Mouse (Mus musculus): ENCODE results near the gene Ikbke. TPM values are rescaled to one million over a fixed set of nuclear protein-coding genes. Genes with fewer than 3 reads are reported as not detected.

Gene Ikbke
- polyA plus RNA-seq, 1 experiment from 2014 or later, result 0.67 TPM

- Histone ChIP-seq H3K27me3 (no peaks in the 10 kb centered on the region), H3K27ac (replicated peaks) (no peak overlapping the region), H3K4me3 (no peak overlapping the region), H3K4me2 (replicated peaks) (no peak overlapping the region), H3K36me3 (no peaks in the 10 kb centered on the region), H3K9me3 (no peaks in the 10 kb centered on the region), H3K4me1 (no peaks in the 10 kb centered on the region), H3K9ac (replicated peaks) (no peak overlapping the region)
- 59% methylated on average over 12 of the region's 12 CpGs for WGBS
- no peak for ATAC-seq (replicated peaks)
Measured at GRCm38 (mm10) chr1:131224848-131225471, 54.4 kb downstream of the Ikbke start.

GRCm38 (mm10) chr1:131223345-131223744 is 56.1 kb downstream of the Ikbke start:
- WGBS, result 93% methylated on average over 2 of the region's 2 CpGs
- no peak overlapping the region for H3K9ac ChIP-seq (replicated peaks)
- H3K27ac ChIP-seq (replicated peaks), result no peak overlapping the region
- H3K9me3 ChIP-seq, result no peaks in the 10 kb centered on the region
- no peaks in the 10 kb centered on the region for H3K36me3 ChIP-seq
- no peaks in the 10 kb centered on the region for H3K27me3 ChIP-seq
- H3K4me3 ChIP-seq, result no peak overlapping the region
- H3K4me1 ChIP-seq, result no peaks in the 10 kb centered on the region
- ATAC-seq (replicated peaks), result no peak
- H3K4me2 ChIP-seq (replicated peaks), result no peak overlapping the region

GRCm38 (mm10) chr1:131221822-131222590 is 57.4 kb downstream of the Ikbke start:
- no peak overlapping the region for H3K27ac ChIP-seq (replicated peaks)
- H3K27me3 ChIP-seq, result no peaks in the 10 kb centered on the region
- 88% methylated on average over 13 of the region's 13 CpGs for WGBS
- no peaks in the 10 kb centered on the region for H3K36me3 ChIP-seq
- H3K4me3 ChIP-seq, result no peak overlapping the region
- H3K9ac ChIP-seq (replicated peaks), result no peak overlapping the region
- no peak for ATAC-seq (replicated peaks)
- no peaks in the 10 kb centered on the region for H3K9me3 ChIP-seq
- no peaks in the 10 kb centered on the region for H3K4me1 ChIP-seq
- H3K4me2 ChIP-seq (replicated peaks), result no peak overlapping the region

- no peak overlapping the region for H3K27ac ChIP-seq (replicated peaks)
- no peak overlapping the region for H3K4me2 ChIP-seq (replicated peaks)
- no peak for ATAC-seq (replicated peaks)
Measured at GRCm38 (mm10) chr1:131218933-131219332, 60.5 kb downstream of the Ikbke start.

GRCm38 (mm10) chr1:131213361-131213760 is 66.0 kb downstream of the Ikbke start:
- ATAC-seq (replicated peaks), result no peak
- H3K36me3 ChIP-seq, result no peaks in the 10 kb centered on the region
- H3K27ac ChIP-seq (replicated peaks), result no peak overlapping the region
- no peak overlapping the region for H3K9ac ChIP-seq (replicated peaks)
- no peak overlapping the region for H3K4me2 ChIP-seq (replicated peaks)
- no peaks in the 10 kb centered on the region for H3K27me3 ChIP-seq
- 0 out of 2 replicates have a peak, but pooled peaks cover 3% of the 10 kb centered on the region for H3K4me1 ChIP-seq
- H3K4me3 ChIP-seq, result no peak overlapping the region
- H3K9me3 ChIP-seq, result no peaks in the 10 kb centered on the region
- 81% methylated on average over 6 of the region's 6 CpGs for WGBS

More at GRCm38 (mm10) chr1:131218933-131219332, 60.5 kb downstream of the Ikbke start:
- Histone ChIP-seq H3K36me3 (no peaks in the 10 kb centered on the region), H3K9me3 (no peaks in the 10 kb centered on the region), H3K4me1 (no peaks in the 10 kb centered on the region), H3K9ac (replicated peaks) (no peak overlapping the region), H3K27me3 (no peaks in the 10 kb centered on the region), H3K4me3 (no peak overlapping the region)
- WGBS, result 90% methylated on average over 11 of the region's 11 CpGs

- Histone ChIP-seq H3K4me3 (no peak overlapping the region), H3K36me3 (no peaks in the 10 kb centered on the region), H3K27ac (replicated peaks) (no peak overlapping the region), H3K9me3 (no peaks in the 10 kb centered on the region), H3K4me1 (0 out of 2 replicates have a peak, but pooled peaks cover 3% of the 10 kb centered on the region), H3K9ac (replicated peaks) (no peak overlapping the region), H3K27me3 (no peaks in the 10 kb centered on the region), H3K4me2 (replicated peaks) (no peak overlapping the region)
- WGBS, result 85% methylated on average over 5 of the region's 5 CpGs
- no peak for ATAC-seq (replicated peaks)
Measured at GRCm38 (mm10) chr1:131212956-131213355, 66.5 kb downstream of the Ikbke start.

GRCm38 (mm10) chr1:131211655-131212054 is 67.8 kb downstream of the Ikbke start:
- H3K27ac ChIP-seq (replicated peaks), result no peak overlapping the region
- no peak overlapping the region for H3K9ac ChIP-seq (replicated peaks)
- no peak for ATAC-seq (replicated peaks)
- no peaks in the 10 kb centered on the region for H3K9me3 ChIP-seq
- 0 out of 2 replicates have a peak, but pooled peaks cover 3% of the 10 kb centered on the region for H3K4me1 ChIP-seq
- H3K27me3 ChIP-seq, result no peaks in the 10 kb centered on the region
- no peak overlapping the region for H3K4me3 ChIP-seq
- WGBS, result 87% methylated on average over 1 of the region's 1 CpGs
- no peaks in the 10 kb centered on the region for H3K36me3 ChIP-seq
- no peak overlapping the region for H3K4me2 ChIP-seq (replicated peaks)

GRCm38 (mm10) chr1:131209971-131210426 is 69.4 kb downstream of the Ikbke start:
- H3K9me3 ChIP-seq, result no peaks in the 10 kb centered on the region
- H3K4me3 ChIP-seq, result no peak overlapping the region
- peak; percentile 11; the same call in 1 of the 2 replicates for ATAC-seq (replicated peaks)
- no peak overlapping the region for H3K4me2 ChIP-seq (replicated peaks)
- 0 out of 2 replicates have a peak, but pooled peaks cover 3% of the 10 kb centered on the region for H3K4me1 ChIP-seq
- H3K36me3 ChIP-seq, result no peaks in the 10 kb centered on the region
- H3K9ac ChIP-seq (replicated peaks), result no peak overlapping the region
- WGBS, result 74% methylated on average over 7 of the region's 8 CpGs
- no peaks in the 10 kb centered on the region for H3K27me3 ChIP-seq
- no peak overlapping the region for H3K27ac ChIP-seq (replicated peaks)

GRCm38 (mm10) chr1:131208800-131209199 is 70.6 kb downstream of the Ikbke start:
- Histone ChIP-seq H3K27ac (replicated peaks) (no peak overlapping the region), H3K4me2 (replicated peaks) (no peak overlapping the region), H3K9me3 (no peaks in the 10 kb centered on the region), H3K9ac (replicated peaks) (no peak overlapping the region), H3K36me3 (no peaks in the 10 kb centered on the region), H3K4me1 (0 out of 2 replicates have a peak, but pooled peaks cover 3% of the 10 kb centered on the region), H3K27me3 (no peaks in the 10 kb centered on the region), H3K4me3 (no peak overlapping the region)
- no peak for ATAC-seq (replicated peaks)
- 72% methylated on average over 6 of the region's 6 CpGs for WGBS

- Histone ChIP-seq H3K4me3 (no peak overlapping the region), H3K36me3 (no peaks in the 10 kb centered on the region), H3K4me2 (replicated peaks) (no peak overlapping the region), H3K27ac (replicated peaks) (no peak overlapping the region), H3K9ac (replicated peaks) (no peak overlapping the region), H3K4me1 (0 out of 2 replicates have a peak, but pooled peaks cover 3% of the 10 kb centered on the region), H3K27me3 (no peaks in the 10 kb centered on the region), H3K9me3 (no peaks in the 10 kb centered on the region)
- ATAC-seq (replicated peaks), result no peak
- 89% methylated on average over 5 of the region's 5 CpGs for WGBS
Measured at GRCm38 (mm10) chr1:131208081-131208480, 71.3 kb downstream of the Ikbke start.

- Histone ChIP-seq H3K9ac (replicated peaks) (no peak overlapping the region), H3K4me3 (no peak overlapping the region), H3K27ac (replicated peaks) (no peak overlapping the region), H3K36me3 (no peaks in the 10 kb centered on the region), H3K27me3 (no peaks in the 10 kb centered on the region), H3K4me1 (0 out of 2 replicates have a peak, but pooled peaks cover 3% of the 10 kb centered on the region), H3K9me3 (no peaks in the 10 kb centered on the region), H3K4me2 (replicated peaks) (no peak overlapping the region)
- peak; percentile 59; the same call in 1 of the 2 replicates for ATAC-seq (replicated peaks)
- WGBS, result 9% methylated on average over 5 of the region's 5 CpGs
Measured at GRCm38 (mm10) chr1:131207531-131207930, 71.9 kb downstream of the Ikbke start.

- no peak overlapping the region for H3K4me2 ChIP-seq (replicated peaks)
- 86% methylated on average over 5 of the region's 5 CpGs for WGBS
- no peaks in the 10 kb centered on the region for H3K36me3 ChIP-seq
- no peak overlapping the region for H3K9ac ChIP-seq (replicated peaks)
- no peaks in the 10 kb centered on the region for H3K27me3 ChIP-seq
- H3K4me1 ChIP-seq, result 0 out of 2 replicates have a peak, but pooled peaks cover 3% of the 10 kb centered on the region
- no peak overlapping the region for H3K27ac ChIP-seq (replicated peaks)
- H3K4me3 ChIP-seq, result no peak overlapping the region
- no peak for ATAC-seq (replicated peaks)
- H3K9me3 ChIP-seq, result no peaks in the 10 kb centered on the region
Measured at GRCm38 (mm10) chr1:131206342-131206741, 73.1 kb downstream of the Ikbke start.

Measured in forebrain, embryonic 15.5 days (tissue).